Mouse (Mus musculus) hindbrain, embryonic 11.5 days (tissue): Measurements from ENCODE around the gene Ankrd44. TPM values are rescaled to one million over a fixed set of nuclear protein-coding genes. Genes with fewer than 3 reads are reported as not detected.

Experiments
- ATAC-seq: fragments of 200-750 bp; cut with Nextera tagmentation; 2 replicates; pipeline ENCODE4 v1.8.0; 2017; ENCODE audit warnings: mild to moderate bottlenecking, moderate TSS enrichment, moderate library complexity; ENCODE audit not compliant: low FRiP score
- DNase-seq: peaks from one replicate; pipeline ENCODE4 v3.0.0-alpha.2; 2015; ENCODE audit warnings: low spot score
- H3K27ac ChIP-seq: fragments of 300-500 bp; sonication (generic); 2 replicates; pipeline ENCODE4 v1.5.1; 2014; ENCODE audit warnings: mild to moderate bottlenecking, low read depth, low read length
- H3K27me3 ChIP-seq: fragments of 300-500 bp; sonication (generic); 2 replicates; pipeline ENCODE4 v1.6.1; 2014; ENCODE audit warnings: mild to moderate bottlenecking, low read length, moderate library complexity, mixed read lengths; ENCODE audit not compliant: control insufficient read depth, insufficient read depth
- H3K36me3 ChIP-seq: fragments of 300-500 bp; sonication (generic); 2 replicates; pipeline ENCODE4 v1.6.1; 2014; ENCODE audit warnings: mild to moderate bottlenecking, low read length, moderate library complexity, mixed read lengths; ENCODE audit not compliant: control insufficient read depth, insufficient read depth
- H3K4me1 ChIP-seq: fragments of 300-500 bp; sonication (generic); replicated peaks from 2 replicates; pipeline ENCODE4 v1.6.1; 2014; ENCODE audit warnings: low read length, mixed read lengths; ENCODE audit not compliant: control insufficient read depth, insufficient read depth
- H3K4me2 ChIP-seq: fragments of 300-500 bp; sonication (generic); replicated peaks from 2 replicates; pipeline ENCODE4 v1.6.1; 2014; ENCODE audit warnings: mild to moderate bottlenecking, low read depth, low read length
- H3K4me3 ChIP-seq: fragments of 300-500 bp; sonication (generic); 2 replicates; pipeline ENCODE4 v1.5.1; 2014; ENCODE audit warnings: low read depth, low read length
- H3K9ac ChIP-seq: fragments of 300-500 bp; sonication (generic); 2 replicates; pipeline ENCODE4 v1.6.1; 2014; ENCODE audit warnings: low read depth, low read length
- H3K9me3 ChIP-seq: fragments of 300-500 bp; sonication (generic); 2 replicates; pipeline ENCODE4 v1.6.1; 2016; ENCODE audit warnings: low read length; ENCODE audit not compliant: control insufficient read depth
- WGBS: fragments of 180-500 bp; shearing (Covaris S2); extraction: QIAGEN DNeasy Blood & Tissue Kit; methylation state at CpG from one replicate; pipeline ENCODE4 v1.1.7; 2014; 5-methylcytosine and 5-hydroxymethylcytosine counted together
- polyA plus RNA-seq: library from polyadenylated mRNA; unstranded; fragments of >200 nt; fragmentation: Nextera tagmentation; extraction: Ambion mirVana; gene quantifications from 2 replicates; pipeline ENCODE4 v1.2.1, GENCODE M21; 2014

The Ankrd44 gene
- polyA plus RNA-seq, 1 experiment from 2014 or later: 19.4 TPM

GRCm38 (mm10) chr1:54867226-54867625 lies 59.0 kb downstream of the Ankrd44 start:
- Histone ChIP-seq H3K36me3 (no peaks in the 10 kb centered on the region), H3K27me3 (no peaks in the 10 kb centered on the region), H3K4me2 (no peak overlapping the region), H3K9ac (no peak overlapping the region), H3K4me3 (no peak overlapping the region), H3K9me3 (no peaks in the 10 kb centered on the region), H3K4me1 (no peaks in the 10 kb centered on the region), H3K27ac (no peak overlapping the region)
- 41% methylated on average over 4 of the region's 4 CpGs for WGBS
- DNase-seq (no peak), ATAC-seq (no peak)

GRCm38 (mm10) chr1:54866131-54866530 lies 60.1 kb downstream of the Ankrd44 start:
- no peaks in the 10 kb centered on the region for H3K27me3 ChIP-seq
- WGBS: 84% methylated on average over 3 of the region's 3 CpGs
- DNase-seq (no peak), ATAC-seq (no peak)
- H3K4me2 ChIP-seq: no peak overlapping the region
- no peaks in the 10 kb centered on the region for H3K4me1 ChIP-seq
- no peak overlapping the region for H3K4me3 ChIP-seq
- no peaks in the 10 kb centered on the region for H3K9me3 ChIP-seq
- no peaks in the 10 kb centered on the region for H3K36me3 ChIP-seq
- no peak overlapping the region for H3K27ac ChIP-seq
- H3K9ac ChIP-seq: no peak overlapping the region

GRCm38 (mm10) chr1:54864928-54865652 lies 61.1 kb downstream of the Ankrd44 start:
- H3K27me3 ChIP-seq: no peaks in the 10 kb centered on the region
- H3K4me3 ChIP-seq: no peak overlapping the region
- H3K27ac ChIP-seq: no peak overlapping the region
- 87% methylated on average over 7 of the region's 7 CpGs for WGBS
- H3K9me3 ChIP-seq: no peaks in the 10 kb centered on the region
- no peak overlapping the region for H3K9ac ChIP-seq
- no peaks in the 10 kb centered on the region for H3K36me3 ChIP-seq
- ATAC-seq (no peak), DNase-seq (no peak)
- no peak overlapping the region for H3K4me2 ChIP-seq
- no peaks in the 10 kb centered on the region for H3K4me1 ChIP-seq

GRCm38 (mm10) chr1:54860361-54860760 lies 65.8 kb downstream of the Ankrd44 start:
- Histone ChIP-seq H3K4me1 (no peaks in the 10 kb centered on the region), H3K36me3 (no peaks in the 10 kb centered on the region), H3K9me3 (no peaks in the 10 kb centered on the region), H3K27ac (no peak overlapping the region), H3K4me3 (no peak overlapping the region), H3K27me3 (no peaks in the 10 kb centered on the region), H3K9ac (no peak overlapping the region), H3K4me2 (no peak overlapping the region)
- no peak for DNase-seq
- WGBS: 86% methylated on average over 5 of the region's 5 CpGs
- no peak for ATAC-seq

GRCm38 (mm10) chr1:54859876-54860275 lies 66.3 kb downstream of the Ankrd44 start:
- Histone ChIP-seq H3K9ac (no peak overlapping the region), H3K27ac (no peak overlapping the region), H3K4me3 (no peak overlapping the region), H3K9me3 (no peaks in the 10 kb centered on the region), H3K27me3 (no peaks in the 10 kb centered on the region), H3K4me2 (no peak overlapping the region), H3K4me1 (no peaks in the 10 kb centered on the region), H3K36me3 (no peaks in the 10 kb centered on the region)
- ATAC-seq (no peak), DNase-seq (no peak)

DNA sequence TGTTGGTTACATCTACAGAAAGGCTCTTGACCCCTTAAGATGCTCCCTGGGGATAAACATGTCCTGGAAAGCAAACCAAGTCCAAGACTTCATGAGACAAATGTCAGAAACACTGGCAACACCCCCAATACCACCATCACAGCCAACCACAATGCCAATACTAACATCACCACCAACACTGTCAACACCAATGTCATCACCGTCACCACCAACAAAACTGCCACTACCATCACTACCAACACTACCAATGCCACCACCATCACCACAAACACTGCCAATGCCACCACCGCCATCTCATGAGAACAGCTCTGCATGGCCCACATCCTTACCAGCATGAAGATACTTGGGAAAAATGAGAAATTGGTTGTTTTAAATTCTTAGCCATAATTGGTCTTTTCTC lies 67.3 kb downstream of the Ankrd44 start:
- Histone ChIP-seq H3K9ac (no peak overlapping the region), H3K9me3 (no peaks in the 10 kb centered on the region), H3K4me3 (no peak overlapping the region), H3K36me3 (no peaks in the 10 kb centered on the region), H3K27me3 (no peaks in the 10 kb centered on the region), H3K4me2 (no peak overlapping the region), H3K27ac (no peak overlapping the region), H3K4me1 (no peaks in the 10 kb centered on the region)
- DNase-seq (no peak), ATAC-seq (no peak)
- WGBS: 88% methylated on average over 2 of the region's 2 CpGs

- Histone ChIP-seq H3K4me3 (no peak overlapping the region), H3K9me3 (no peaks in the 10 kb centered on the region), H3K4me1 (no peaks in the 10 kb centered on the region), H3K9ac (no peak overlapping the region), H3K4me2 (no peak overlapping the region), H3K27ac (no peak overlapping the region), H3K27me3 (no peaks in the 10 kb centered on the region), H3K36me3 (no peaks in the 10 kb centered on the region)
- 92% methylated on average over 7 of the region's 7 CpGs for WGBS
- no peak for ATAC-seq
- no peak for DNase-seq
Observed at GRCm38 (mm10) chr1:54856502-54856901, 69.7 kb downstream of the Ankrd44 start.

GRCm38 (mm10) chr1:54855970-54856369 lies 70.2 kb downstream of the Ankrd44 start:
- no peaks in the 10 kb centered on the region for H3K27me3 ChIP-seq
- H3K36me3 ChIP-seq: no peaks in the 10 kb centered on the region
- no peak for DNase-seq
- WGBS: 86% methylated on average over 3 of the region's 3 CpGs
- no peak overlapping the region for H3K4me2 ChIP-seq
- no peaks in the 10 kb centered on the region for H3K9me3 ChIP-seq
- no peak overlapping the region for H3K4me3 ChIP-seq
- no peak for ATAC-seq
- H3K4me1 ChIP-seq: no peaks in the 10 kb centered on the region
- H3K27ac ChIP-seq: no peak overlapping the region
- no peak overlapping the region for H3K9ac ChIP-seq

GRCm38 (mm10) chr1:54854388-54854787 lies 71.8 kb downstream of the Ankrd44 start:
- DNase-seq (no peak), ATAC-seq (no peak)
- no peak overlapping the region for H3K4me2 ChIP-seq
- no peak overlapping the region for H3K4me3 ChIP-seq
- H3K36me3 ChIP-seq: no peaks in the 10 kb centered on the region
- no peaks in the 10 kb centered on the region for H3K4me1 ChIP-seq
- 91% methylated on average over 1 of the region's 1 CpGs for WGBS
- H3K9ac ChIP-seq: no peak overlapping the region
- no peaks in the 10 kb centered on the region for H3K27me3 ChIP-seq
- no peaks in the 10 kb centered on the region for H3K9me3 ChIP-seq
- no peak overlapping the region for H3K27ac ChIP-seq
